Mouse (Mus musculus) frontal cortex, postnatal 25 days (tissue): ENCODE results near the gene Sort1.

Source experiments
- DNase-seq, 2 experiments: peaks; one replicate each; pipeline ENCODE4 v3.0.0; 2022; ENCODE audit warnings: low spot score in 2 of 2

Gene Sort1

DNA sequence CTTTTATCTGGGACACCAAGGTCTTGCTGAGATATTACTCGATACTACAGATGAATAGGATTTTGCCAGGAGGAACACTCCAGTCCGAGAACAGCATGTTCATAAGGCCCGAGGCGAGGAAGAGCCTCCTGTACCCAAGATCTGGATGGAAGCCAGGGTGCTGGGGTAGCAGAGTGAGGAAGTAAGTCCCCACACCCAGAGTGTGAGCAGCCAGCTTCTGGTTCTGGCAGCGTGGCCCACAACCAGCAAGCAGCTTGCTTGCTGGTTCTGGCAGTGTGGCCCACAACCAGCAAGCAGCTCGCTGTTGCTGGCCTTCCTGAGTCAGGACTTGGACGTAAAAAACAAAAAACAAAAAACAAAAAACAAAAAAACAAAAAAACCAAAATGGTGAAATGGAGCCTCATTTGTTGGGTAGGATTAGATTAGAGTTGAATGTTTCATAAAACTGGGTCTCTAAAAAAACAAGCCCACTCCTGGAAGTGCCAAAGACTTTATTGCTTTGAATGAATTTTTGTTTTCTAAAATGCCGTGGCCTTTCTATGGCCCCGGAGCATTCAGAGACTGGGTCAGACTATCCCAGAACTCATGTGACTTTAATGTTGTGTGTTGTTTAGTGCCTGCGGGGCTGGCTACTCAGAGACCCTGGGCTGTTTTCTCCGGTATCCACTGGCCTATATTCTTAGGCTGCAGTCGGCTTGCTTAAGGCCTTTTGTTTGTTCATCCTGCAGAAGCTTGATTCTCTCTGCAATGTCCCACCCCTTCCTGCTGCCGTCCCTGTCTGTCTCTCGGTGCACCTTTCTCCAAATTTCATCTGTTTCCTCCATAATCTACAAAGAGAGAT lies 11.7 kb downstream of the Sort1 start:
- no peak for DNase-seq

DNA sequence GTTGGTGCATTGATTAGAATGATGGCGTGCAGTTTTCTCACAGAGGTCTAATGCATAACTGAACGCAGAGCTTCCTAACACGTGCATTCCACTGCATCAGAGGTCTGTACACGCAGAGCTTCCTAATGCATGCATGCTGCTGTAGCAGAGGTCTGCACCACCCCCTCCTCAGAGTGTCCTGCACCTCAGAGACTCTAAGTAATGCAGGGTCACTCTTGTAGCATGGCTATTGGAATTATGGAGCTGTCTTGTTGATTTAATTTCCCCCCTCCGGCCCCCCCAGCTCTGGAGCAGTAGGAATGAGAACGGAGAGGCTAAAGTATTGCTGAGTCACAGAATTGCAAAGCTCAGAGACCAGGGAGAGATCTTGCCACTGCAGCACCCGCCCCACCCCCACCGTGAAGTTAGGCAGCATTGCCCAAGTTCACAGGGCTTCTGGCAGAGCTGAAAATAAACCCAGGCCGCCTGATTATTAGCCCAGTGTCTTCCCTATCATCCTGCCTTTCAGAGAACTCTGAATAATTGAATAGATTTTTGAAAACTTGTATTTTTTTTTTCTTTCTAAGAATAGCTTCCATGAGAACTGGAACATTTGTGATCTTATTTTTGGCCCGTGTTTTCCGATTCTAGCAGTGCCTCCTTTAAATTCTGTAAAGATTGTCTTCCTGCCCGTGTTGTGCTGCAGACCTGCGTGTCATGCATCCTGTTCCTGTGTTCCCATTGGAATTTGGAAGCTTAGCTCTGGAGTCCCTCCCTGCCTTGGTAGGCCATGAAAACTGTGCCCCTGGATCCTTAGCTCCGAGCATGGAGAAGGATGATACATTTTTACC lies 12.6 kb downstream of the Sort1 start:
- DNase-seq, result no peak

DNA sequence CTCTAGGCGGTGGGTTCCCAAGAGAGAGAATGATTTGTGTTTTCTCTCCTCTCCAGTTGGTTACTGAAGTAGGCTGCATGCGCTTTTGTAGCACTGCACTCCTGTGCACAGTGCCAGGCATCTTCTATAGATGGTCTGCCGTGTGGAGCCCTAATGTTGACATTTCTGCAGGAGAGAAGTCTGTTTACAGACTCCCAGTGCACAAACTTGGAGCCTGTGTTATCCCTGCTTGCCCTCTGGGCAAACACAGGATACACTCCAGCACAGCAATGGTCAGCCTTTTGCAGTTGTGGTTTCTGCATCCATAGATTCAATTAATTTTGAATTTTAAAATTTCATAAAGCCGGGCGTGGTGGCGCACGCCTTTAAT lies 13.2 kb downstream of the Sort1 start:
- DNase-seq, result no peak

DNA sequence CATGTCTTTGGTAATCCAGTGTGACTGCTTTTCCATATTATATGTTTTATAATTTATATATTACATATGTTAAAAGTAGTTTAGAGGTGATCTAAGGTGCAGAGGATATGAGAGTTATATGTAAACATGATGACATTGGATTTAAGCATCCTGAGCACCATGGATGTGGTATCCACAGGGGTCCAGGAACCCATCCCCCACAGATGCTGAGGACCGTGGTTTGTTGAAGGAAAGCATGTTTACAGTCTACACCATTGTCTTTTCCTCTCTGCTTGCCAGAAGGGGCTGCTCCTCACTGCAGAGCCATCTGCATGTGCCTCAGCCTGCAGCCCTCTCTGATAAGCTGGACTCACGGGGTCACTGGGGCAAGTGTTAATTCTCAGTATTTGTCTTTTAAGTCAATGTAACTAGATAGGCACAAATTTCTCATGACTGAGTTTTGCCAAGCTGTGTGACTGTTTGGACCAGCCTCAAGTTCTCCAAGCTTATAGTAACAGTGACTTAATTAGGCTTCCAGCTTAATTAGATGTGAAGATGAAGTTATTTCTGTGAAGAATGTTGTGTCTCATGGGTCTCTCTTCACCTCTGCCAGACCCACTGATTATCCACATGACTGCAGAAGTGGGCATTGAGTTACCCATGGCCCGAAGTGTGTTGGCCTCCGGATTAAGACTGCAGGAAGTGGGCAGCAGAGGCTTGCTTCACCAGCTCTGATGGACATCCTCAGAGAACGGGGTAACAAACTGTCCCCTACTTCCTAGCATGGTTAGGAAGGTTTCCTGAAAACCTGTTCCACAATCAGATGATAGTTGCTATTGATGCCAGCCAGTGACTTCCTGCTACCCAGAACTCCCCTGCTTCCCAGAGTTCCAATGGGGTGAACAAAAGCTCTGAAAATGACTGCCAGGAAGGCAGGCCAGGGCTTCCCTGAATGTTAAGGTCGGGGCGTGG lies 14.0 kb downstream of the Sort1 start:
- no peak for DNase-seq

DNA sequence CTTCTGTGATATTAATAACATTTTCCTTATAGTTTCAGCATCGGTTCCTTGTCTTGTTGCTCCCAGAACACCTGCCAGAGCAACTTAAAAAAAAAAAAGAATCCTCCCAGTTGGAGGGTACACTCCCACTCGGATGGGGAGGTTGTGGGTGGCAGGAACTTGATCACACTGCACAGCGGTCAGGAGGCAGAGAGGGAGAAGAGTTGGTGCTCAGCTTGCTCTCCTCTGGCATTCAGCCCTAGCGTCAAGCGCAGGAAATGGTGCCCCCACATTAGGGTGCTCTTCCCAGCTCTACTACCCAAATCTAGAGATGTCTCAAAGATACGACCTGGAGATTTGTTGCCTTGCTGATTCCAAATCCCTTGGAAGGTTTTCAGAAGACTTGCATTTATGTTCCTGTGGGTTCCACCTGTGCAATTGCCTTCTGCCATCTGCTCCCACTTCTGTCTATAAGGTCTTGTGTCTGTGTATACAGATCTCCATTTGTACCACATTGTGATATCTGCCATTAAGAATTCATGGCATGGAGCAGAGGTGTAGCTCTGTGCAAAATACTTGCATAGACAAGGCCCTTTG lies 16.7 kb downstream of the Sort1 start:
- DNase-seq, result no peak

DNA sequence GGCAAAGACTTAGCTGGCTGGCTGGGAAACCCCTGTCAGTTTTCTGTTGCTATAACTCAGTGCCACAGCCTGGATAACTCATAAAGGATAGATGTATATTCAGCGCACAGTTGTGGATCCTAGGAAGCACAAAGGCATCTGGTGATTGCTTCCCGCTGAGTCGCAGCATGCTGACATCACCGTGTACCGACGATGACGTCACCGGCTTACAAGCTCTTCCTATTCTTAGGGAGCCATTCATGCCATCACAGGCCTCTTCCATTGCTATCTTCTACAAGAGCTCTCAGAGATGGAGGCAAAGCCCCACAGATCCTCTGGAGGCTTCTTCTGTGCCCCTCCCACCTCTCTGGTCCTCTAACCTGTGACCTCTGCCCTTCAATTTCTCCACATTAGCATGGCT lies 19.8 kb downstream of the Sort1 start:
- DNase-seq, result no peak

DNA sequence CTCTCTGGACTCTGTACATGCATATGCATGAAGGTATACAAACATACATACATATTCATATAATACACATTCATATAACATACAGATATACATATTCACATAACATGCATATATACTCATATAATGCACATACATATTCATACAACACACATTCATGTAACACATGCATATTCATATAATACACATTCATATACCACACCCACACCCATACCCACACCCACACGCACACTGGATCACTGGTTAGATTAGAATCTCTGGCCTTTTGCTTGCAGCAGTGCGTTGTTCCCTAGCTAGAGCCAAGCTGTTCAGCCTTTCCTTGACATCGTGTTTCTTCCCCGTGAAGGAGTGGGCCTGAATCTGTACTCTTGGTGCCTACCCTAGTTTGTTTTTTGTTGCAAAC lies 20.9 kb downstream of the Sort1 start:
- no peak for DNase-seq

DNA sequence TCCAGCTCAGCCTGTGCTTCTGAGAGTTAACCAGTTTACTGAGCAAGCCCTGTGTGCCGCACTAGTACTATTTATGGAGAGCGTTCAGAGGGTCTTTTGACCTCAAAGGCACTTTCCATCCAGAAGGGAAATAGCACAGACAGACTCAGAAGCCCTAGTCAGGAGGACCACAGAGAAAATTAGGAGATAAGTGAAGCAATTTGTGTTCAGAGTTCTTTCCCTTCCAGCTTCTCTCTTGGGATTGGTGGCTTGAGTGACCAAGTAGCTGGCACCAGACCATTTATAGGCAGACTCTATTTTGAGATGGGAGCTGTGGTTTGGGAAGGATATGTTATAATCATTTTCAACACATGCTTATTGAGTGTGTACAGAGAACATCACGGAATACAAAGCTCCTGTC lies 22.5 kb downstream of the Sort1 start:
- DNase-seq, result no peak

DNA sequence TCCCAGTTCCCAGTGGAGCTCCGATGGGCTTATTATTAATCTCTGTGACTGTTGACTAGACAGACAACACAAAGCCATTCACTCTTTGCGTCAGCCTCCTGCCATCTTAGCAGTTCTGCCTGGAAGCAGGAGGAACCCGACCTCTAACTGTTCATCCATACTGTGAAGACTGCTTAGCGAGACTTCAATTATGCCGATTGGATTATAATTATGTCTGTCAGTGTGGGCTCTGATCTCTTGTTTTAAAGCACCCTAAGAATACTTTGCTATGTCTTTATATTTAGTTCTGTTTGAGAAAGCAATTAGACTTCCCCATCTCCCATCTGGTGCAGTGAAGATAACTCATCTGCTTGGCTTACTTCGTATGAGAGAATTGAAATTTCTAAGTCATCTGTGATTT lies 23.6 kb downstream of the Sort1 start:
- DNase-seq, result no peak

DNA sequence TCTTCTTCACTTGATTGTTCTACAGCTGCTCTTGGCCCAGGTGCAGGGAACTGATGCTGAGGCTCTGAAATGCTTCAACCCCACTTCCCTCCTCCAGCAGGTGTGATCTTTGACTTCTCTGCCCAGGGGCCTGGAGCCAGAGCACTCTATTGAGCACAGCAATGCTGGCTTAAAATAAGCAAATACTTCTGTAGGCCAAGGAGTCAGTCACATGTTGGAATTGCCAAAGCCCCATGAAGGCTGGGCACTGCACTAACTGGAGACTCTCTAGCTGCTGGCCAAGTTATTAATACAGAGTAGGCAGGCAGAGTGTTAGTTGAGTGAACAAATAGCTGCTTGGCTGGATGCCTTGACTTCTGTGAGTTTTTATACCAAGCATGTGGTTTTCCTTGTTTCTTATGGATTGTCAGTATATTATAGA lies 27.0 kb downstream of the Sort1 start:
- DNase-seq, result no peak

DNA sequence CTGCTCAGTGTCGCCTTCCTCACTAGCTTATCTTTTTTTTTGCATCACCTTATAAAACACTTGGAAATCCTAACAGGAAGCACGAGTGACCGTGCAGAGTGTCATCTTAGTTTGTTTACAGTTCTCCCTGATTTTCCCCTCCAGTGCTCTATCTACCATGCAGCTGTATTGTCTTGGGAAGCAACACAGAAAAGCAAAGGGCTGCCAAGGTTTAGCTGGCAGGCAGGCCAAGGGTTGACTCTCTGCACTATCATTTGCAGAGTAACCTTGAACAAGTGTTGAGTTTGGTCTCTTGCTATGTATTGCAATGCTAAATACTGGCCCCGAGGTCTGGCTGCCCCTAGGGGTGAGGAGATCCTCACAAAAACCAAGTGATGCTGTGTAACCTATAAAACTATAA lies 27.8 kb downstream of the Sort1 start:
- no peak for DNase-seq

DNA sequence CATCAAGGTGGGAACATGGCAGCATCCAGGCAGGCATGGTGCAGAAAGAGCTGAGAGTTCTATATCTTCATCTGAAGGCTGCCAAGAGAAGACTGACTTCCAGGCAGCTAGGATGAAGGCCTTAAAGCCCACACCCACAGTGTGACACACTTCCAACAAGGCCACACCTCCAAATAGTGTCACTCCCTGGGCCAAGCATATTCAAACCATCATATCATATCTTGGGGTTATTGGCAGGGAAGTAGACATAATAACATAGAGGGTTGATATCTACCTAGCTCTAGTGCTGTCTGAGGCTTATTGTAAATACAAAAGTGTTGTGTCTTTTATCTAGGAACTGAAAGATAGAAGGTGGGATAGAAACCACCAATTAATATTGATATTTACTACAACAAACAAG lies 28.5 kb downstream of the Sort1 start:
- no peak for DNase-seq

DNA sequence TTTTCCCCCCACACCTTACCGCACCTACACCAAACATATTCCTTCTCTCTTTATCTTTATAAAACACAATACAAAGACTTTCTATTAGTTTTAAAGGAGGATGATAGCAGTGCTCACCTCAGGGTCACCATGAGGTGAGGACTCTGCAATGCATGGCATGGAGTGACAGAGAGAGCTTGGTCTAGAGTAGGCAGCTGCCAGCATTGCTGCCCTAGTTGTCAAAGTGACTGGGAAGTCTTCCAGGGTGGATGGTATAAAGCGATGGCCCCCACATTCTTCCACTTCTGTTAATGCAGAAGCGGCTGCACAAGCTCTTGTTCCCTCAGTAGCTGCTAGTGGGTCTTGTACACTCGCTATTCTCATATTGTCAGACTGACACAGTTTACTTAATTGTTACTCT lies 29.3 kb downstream of the Sort1 start:
- DNase-seq, result no peak

DNA sequence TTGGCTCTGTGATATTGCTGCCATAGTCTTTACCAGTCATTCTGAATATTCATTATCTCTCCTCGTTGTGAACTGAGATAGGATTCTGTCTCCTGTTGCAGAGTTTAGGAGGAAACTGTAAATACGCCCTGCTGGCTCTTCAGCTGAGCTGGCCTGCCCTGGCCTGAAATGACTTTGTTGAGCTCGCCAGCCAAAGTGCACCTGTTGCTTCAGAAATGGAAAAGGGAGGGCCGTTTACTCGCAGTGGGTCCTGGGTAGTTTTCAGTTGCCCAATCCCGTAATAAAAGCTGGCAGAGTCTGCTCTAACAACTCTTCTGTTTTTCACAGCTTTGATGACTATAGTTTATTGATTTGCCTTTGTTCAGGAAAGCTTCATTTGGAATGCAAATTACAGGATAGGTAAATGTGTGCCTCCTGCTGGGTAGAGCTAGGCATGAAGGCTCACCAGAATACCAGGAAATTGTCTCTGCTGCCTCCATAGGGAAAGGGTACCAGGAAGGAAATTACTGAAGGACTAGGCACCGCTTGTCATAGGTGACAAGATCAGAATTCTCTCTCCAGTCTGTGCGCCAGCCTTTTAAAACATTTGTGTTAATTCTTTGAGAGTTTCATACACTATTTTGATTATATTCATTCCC lies 30.3 kb downstream of the Sort1 start:
- DNase-seq, result no peak

DNA sequence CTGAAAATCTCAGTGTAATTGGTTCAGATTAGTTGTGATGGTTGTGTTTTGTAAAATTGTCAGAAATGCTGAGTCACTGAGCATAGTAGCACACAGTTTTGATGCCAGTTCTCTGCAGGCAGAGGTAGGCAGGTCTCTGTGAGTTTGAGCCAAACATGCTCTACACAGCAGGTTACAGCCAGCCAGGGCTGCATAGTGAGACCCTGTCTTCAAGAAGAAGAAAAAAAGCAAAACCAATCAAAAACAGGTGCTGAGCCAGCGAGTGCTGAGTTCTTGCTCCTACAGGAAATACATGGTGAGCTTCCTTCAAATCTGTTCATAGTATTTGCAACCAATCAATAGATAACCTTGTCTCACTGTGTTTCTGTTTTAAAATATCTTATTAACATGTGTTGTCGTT lies 34.6 kb downstream of the Sort1 start:
- no peak for DNase-seq

DNA sequence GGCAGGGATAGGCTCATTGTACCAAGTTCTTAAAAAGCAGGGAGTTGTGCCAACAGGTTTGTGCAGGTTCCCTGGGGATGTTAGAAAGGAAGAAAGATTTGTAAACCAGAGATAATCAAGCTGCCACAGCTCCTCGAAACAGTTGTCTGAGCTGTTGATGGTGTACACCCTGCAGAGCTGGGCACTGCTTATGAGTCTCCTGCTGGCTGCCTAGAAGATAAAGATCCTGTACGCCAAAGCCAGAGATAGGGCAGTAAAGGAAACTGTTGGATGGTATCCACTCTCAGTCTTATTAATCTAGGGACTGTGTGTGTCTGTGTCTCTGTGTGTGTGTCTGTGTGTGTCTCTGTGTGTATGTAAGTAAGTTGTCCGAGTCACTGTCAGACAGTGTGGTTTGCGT lies 37.8 kb downstream of the Sort1 start:
- DNase-seq, result no peak

DNA sequence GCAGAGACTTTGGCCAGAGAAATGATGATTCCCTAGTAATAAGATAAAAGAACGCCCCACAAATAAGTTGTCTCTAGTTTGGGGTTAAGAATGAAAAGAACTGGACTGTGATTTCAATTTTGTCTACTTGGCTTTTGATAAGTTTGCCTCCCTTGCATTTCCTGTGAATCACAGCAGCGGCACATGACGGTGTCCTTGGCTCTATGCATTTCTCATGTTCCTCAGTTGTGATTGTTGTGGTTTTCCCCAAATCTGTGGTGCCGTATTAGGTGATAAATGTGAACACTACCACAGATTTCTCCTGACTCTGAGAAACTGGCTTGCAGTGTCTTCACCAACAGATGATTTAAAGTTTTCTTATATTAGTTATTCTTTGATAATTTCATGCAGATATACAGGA lies 38.3 kb downstream of the Sort1 start:
- no peak for DNase-seq

DNA sequence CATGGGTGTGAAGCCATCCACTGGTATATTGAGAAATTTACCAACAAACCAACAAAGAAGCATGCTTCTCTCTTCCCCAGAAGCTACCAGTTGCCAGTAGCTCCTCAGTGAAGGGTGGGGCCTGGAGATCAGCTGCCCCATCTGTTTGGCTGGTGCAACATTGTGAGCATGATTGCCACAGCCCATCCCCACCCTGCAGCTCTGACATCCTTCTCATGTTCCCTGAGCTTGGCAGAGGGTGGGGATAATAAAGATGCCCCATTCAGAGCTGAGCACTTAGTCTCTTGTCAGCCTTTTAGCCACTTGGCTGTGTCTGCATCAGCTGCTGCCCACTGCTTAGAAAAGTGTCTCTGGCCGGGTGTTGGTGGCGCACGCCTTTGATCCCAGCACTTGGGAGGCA lies 39.1 kb downstream of the Sort1 start:
- no peak for DNase-seq

DNA sequence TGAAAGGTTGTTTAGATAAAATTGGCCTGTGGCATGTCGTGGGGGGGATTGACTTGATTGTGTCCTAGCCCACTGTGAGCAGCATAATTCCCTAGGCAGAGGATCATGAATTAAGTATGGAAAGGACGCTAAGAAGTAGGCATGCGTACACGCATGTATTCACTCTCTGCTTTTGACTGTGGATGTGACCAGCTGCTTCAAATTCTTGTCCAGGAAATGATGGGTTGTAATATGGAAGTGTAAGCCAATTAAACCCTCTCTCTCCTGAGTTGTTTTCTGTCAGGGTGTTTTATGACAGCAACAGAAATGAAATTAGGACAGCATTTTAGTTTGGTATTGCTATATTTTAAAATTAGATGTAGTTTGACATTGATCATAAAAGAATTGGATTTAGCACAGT lies 41.0 kb downstream of the Sort1 start:
- no peak for DNase-seq

DNA sequence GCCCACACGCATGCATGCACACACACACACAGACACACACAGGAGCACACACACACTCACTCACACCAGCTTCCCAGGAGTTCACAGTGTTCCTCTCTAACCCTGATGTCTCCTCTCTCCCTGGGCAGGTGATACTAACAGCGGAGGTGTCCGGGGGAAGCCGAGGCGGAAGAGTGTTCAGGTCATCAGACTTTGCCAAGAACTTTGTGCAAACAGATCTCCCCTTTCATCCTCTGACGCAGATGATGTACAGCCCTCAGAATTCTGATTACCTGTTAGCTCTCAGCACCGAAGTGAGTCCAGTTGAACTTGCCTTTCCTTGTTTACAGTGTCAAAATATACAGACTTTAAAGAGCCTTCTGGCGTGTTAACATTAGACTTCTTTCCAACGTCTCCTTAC lies 41.6 kb downstream of the Sort1 start:
- no peak for DNase-seq

DNA sequence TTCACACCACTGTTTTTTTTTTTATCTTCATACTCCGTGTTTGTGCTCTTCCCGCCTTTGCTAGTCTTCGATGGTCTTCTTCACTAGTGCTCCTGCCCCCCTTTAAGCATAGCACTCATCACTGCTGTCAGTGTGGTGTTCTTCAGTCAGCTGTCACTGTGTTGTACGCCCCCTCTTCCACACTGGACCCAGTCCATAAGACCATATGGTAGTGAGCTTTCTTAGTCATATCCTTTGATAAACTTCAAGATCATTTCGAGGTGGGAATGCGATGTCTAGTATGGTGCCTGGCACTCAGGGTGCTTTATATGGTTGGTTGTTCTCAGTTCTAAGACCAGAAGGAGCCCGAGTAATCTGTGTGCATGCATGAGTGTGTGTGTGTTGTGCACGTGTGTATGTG lies 43.4 kb downstream of the Sort1 start:
- DNase-seq, result no peak
